Mouse (Mus musculus) frontal cortex, postnatal 10 days (tissue): ENCODE results near the gene Ate1.
"Not testable (repeated sequence)": the region's sequence is repeated elsewhere in the genome, so short reads cannot be mapped to it uniquely, and the experiment has no call there.

Experiments used
- DNase-seq, 2 experiments: peaks; one replicate each; pipeline ENCODE4 v3.0.0; 2022; ENCODE audit warnings: low spot score in 2 of 2, mixed read lengths in 1 of 2

Ate1 gene

DNA sequence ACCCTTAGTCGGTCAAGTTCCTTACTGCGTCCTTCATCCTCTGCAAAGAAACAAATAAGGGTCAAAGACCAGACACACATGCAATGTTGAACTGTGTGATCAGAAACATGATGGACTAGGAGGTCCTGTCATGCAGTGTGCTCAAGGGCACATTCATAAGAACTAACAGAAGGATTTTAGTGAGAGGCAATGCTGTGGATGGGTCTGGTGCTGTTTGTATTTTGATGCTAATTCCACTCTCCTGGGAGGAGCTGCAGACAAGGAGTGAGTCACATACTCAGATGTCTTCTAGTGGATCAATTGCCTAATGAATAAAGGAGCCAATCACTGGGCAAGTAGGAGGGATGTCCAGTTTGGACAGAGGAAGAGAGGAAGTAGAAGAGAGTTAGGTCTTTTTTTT is 125.5 kb downstream of the Ate1 start:
- no peak for DNase-seq

DNA sequence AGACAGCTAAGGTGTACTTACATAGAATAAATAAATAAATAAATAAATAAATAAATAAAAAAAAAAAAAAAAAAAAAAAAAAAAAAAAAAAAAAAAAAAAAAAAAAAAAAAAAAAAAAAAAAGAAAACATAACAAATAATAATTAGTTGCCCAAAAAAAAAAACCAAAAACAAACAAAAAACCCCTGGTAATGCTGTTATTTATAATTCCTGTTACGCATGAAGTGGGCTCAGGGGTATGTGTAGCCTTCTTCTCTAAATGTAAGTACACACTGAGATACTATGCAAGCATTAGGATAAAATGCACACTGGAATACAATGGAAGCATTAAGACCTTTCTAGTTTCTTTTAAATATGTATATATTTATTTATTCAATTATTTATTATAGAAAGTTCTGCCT is 130.1 kb downstream of the Ate1 start:
- DNase-seq, result not testable (repeated sequence)

DNA sequence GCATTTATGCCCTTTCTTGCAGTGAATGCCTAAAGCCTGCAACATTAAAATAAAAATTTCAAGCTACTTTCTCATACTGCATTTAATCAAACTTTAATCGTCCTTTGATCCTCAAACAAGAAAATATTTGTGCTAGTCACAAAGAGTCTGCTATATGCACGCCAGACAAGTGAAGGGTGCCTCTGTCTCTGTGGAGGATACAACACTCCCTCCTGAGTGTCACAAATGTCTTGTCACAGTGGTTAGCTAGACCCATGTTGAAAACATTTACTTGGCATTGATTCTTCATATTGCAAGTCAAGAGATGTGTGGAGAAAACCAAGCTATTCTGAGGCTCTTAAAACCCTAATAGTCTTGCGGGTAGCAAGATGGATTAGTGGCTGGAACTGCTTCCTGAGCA is 133.9 kb downstream of the Ate1 start:
- DNase-seq, result no peak

DNA sequence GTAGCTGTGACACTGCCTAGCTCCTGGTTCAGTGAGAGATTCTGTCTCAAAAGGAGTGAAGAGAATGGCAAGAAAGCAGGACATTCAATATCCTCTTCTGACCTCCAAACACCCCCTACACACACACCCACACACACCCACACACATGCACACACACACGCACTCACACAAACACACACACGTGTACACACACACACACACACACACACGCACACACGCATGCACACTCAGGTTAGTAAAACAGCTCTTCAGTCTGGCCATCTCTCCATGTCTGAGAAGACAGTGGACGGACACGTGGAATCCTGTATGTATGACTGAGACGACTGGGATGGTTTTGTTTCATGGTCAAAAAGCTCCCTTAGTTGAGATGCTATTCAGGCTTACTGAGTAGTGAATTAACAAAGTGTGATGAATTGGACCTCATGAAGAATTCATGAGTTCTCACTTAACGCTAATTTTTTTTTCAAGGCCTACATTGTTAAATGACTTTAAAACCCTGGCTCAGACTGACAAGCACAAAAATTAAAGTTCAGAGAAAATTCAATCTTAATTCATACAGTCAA is 134.4 kb downstream of the Ate1 start:
- no peak for DNase-seq

DNA sequence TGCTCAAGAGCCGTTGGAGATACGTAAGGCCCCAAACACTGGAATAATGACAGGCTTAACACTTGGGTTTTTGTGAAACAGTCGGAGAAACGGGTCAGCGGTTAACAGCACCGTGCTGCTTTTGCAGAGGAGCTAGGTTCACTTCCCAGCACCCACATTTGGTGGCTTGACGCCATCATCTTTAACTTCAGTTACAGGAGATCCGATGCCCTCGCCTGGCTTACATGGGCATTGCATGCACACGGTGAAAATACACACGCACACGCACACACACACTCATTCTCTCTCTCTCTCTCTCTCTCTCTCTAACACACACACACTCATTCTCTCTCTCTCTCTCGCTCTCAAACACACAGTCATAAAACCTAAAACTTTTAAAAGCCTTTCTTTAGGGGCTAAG is 138.0 kb downstream of the Ate1 start:
- DNase-seq, result no peak

DNA sequence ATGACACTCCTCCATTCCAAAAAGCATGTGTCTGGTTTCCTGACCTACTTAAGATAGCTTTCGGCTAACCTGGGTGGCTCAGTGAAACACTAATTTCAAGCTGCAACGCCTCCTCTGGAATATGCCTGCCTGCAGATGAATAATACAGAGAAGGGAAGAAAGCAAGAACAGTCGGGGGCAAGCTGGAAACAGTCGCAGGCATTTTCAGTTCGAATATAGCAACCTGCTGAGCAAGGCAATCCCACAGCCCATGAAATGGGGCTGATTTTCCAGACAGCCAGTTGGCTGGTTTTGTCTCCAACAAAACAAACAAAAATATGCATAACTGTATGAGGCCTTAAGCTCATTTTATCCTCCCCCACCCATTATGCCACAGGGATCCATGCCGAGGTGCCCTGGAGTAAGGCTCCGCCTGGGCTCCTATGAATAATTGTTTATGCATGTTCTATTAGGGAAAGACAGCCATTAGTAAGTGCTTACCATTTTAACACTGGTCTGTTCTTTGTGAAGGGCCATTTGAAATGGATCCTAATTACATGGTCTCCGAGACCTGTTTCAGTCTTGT is 138.7 kb downstream of the Ate1 start:
- no peak for DNase-seq

DNA sequence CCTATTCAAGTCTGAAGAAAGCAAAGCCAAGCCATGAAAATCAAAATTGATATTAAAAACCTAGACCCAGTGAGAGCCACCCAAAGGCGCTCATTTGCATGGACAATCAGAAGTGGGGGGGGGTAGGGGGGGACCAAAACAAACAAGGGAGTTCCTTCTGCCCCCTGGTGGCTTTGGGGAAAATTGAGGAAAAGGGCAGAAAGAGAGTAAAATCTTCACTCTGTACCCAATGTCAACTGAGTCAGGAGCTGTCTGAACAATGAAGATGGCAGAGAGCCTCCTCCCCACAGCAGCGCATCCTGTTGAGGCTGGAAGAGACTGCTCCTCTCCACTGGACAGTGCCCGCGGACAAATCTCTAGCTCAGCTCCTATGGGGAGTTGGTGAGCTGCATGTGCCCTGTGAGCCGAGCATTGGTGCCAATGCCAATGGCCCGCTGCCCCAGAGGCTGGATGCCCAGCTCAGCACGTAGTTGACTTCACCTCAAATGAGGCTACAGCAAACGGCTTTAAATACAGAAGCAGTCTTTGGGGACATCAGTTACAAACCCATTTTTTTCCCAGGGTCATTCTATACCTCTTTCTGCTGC is 139.3 kb downstream of the Ate1 start:
- no peak for DNase-seq

DNA sequence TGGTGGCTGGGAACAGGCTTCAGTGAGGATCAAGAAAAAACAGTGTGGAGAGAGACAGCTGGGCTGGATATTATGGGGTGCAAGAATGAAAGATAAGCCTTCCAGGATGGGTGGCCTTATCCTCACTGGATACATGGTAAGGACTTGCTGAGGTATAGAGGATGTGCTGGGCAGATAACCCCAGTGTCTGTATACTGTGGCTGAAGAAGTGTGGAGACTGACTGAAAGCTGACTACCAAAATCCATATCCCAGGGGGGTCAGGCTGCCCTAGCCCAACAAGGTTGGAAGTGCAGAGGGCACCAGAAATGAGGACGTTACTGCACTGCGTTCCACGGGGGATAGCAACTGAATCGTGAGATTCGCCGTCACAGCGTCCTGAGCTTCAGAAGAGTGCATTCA is 139.8 kb downstream of the Ate1 start:
- DNase-seq, result no peak

DNA sequence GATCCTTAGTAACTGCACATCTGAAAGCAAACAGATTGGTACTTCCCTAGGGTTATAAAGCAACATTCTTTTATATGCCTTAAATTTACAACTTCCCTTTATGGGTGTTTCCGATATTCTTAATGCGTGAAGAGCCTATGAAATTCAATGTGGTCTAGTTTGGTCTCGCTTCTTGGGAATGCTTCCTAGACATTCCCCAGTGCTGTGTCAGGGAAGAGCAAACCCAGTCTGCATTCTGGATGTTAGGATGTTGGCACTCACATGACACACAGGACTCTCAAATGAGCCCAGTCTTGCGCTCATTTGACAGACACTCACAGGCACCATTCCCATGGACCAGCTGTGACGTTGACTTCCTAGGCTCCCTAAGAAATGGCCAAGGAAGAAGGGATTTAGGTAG is 140.3 kb downstream of the Ate1 start:
- no peak for DNase-seq

DNA sequence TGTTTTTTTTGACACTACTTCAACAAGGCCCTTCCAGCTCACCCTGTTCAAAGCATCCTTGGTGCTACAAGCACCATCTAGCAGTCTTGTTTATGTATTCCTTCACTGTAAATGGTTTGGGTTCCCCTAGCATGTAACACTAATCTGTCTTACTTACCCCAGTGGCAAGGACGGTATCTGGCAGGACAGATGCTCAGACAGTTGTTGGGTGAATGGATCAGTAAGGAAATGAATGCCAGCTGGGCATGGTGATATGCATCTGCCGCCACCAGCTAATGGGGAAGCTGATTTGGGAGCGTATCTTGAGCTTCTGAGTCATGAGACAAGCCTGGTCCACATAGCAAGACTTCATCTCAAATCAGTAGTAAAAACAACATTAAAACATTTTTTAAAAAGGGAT is 141.9 kb downstream of the Ate1 start:
- DNase-seq, result no peak

DNA sequence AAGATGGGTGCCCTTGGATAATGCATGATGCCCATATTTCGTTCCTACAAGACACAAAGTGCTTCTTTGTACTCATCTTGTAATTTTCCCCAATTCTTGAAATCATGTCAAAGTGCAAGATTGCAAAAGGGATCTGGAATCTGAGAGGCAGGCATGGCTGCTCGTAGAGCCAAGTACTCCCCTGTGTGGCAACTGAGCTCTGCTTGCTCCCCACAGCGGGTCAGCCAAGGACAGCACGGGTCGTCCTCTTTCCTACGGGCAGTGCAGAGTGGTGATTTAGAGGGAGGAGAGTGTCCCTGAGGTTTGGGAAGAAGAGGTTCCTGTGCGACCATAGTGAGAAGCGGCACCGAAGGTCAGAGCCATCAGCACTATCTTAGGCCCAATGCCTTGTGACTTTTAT is 145.9 kb downstream of the Ate1 start:
- DNase-seq, result no peak

DNA sequence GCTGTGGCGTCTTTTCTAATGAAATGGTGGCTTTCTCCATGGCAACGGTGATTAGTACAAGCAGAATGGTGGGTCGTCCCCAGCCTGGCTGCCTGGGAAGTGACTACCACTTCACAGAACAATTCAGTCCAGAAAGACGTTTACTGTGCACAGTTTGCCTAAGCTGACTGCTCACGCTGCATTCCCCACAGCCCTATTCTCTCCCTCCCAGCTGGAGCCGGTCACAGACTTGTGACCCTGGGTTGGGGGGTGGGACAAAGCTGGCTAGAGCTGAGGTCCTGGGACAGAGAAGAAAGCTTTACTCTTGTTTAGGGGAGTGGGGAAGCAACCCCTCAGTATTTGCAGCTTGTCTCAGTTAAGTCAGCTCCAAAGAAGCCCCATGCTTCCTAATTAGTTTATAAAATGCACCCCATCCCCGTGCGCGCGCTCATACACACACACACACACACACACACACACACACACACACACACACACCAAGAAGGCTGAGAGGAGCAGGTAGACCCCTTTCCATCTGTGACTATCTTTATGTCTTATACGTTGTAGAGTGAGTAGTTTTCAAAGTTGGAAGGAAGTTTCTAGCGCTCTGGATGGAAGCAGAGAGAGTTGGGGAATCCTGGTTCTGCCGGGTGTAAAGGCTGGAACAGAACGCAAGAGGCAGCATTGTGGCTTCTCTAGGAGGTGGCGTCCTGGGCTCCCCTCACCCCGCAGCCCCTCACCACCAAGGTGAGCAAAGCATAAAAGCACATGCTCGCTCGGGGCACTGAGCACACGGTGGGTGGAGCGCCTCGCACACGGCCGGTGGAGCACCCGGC is 151.1 kb downstream of the Ate1 start:
- no peak for DNase-seq

DNA sequence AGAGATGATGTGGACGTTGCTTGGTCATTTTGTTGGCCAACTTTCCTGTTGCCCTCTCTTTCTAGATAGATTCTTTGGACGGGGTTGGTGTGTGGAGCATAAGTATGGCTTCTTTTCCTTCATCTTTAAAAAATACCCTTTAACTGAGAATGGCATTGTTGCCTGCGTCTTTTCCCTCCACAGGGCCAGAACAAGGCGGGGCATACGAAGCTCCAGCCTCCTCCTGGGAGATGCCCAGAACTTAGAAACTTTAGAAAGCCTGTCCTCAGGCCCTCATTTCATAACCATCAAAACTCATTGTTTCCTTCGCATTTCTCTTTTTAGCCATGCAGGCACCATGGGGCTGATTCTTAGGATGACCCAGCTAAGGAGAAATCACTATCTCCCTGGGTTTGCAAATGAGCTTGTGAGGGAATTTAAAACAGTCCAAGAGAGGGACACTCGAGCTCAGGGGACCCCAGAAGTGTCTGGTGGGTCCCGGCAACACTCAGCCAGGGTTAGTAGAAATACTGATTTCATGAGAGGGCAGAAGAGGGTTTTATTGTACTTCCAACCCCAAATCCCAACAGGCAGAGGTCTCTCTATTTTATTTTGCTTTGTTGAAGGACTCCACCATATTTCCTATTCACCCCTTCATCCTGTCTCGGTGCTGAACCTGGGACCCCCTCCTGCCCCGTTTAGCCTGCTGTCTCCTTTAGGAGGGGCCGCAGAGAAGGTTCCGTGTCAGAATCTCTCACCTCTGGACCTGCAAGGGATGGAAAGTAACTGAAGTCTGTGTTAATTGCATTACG is 151.9 kb downstream of the Ate1 start:
- DNase-seq, result no peak

DNA sequence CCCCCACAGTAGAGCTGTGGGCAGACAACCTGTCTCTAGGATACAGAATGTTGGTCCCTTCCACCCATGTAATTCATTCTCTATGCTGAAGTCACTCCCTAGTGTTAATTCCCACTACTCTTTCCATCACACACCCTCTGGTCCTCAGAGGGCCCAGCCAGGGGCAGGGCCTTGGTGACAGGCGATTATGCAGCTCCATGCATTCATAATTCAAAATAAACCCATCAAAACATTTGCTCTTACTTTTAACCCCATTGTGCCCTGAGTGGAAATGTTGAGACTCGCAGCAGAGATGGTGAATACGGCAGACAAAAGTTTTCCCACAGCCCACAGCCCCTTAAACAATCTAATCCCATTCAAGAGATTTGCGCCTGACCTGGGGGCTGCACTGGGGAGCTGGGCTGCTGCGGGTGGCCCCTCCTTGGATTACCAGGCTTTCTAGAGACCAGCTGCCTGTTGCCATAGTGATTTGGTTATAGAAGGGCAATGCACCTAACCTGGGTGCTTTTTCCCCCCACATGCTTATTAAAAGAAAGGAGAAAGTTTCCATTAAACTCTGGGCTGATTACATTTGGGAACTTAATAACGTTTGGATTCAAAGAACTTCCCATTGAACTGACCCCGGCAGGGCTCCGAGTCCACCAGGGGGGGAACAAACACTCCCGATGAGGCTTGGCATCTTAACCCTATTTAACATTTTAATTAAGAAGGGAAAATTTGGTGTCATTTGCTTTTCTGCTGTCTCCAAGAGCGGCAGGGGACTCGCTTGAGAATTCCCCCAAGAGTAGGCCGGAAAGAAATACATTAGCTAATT is 152.7 kb downstream of the Ate1 start:
- no peak for DNase-seq

DNA sequence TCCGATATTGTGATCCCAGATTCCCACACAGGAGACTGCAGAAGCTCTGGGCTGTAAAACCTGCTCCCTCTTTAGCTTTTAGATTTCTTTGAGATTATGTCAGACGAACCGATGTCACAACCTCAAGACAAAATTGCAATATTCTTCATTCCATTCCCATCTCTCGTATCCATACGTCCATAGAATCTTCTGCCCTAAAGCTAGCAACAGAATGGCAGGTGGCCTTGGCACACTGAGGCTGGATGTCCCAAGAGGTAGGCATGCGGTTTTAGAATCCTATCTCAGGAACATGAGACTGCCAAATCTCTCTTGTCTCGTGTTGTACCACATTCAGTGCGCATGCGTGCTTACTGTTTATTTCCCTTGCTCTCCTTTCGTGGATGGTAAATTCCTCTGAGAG is 154.5 kb downstream of the Ate1 start:
- no peak for DNase-seq
